Mouse (Mus musculus) retina, embryonic 14.5 days (tissue): ENCODE results near the gene Csrp2.

Experiments used
- DNase-seq: peaks from one replicate; pipeline ENCODE4 v3.0.0-alpha.2; 2015; ENCODE audit warnings: low spot score

Csrp2 gene

DNA sequence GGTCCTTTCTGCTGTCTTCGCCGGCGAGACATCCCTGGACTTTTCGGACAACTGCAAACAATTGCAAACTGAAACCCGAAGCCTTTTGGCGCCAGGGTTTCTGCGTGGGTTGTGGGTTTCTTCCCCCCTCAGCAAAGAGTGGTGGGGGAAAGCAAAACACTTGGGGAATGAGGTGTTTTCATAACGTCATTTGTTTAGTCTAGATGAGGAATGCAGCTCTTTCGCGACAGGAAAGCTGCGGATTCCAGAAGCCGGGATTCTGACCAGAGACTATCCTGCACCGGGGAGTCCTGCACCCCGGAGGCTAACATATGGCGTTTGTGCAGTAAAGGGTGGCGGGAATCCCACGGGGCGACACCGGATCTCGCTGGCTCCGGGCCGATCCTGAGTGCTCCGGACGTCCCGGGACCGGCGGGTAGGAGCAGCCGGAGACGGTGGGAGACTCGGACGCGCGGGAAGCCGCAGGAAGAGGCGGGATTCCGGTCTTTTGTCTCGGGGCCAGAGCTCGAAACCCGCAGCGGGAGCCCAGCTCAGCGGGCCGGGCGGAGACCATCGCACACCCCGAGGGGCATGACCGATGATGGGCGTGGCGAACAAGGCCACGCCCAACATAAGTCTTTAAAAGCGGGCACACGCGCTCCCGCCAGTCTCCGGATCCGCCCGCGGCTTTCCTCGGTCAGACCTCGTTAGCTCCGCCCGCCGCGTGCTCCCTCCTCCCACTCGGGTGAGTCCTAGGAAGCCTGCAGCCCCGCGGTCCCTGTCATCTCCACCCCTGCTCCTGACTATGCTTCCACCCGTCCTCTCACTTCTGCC lies at the start of gene Csrp2:
Gene Csrp2, plus strand, starts transcription at position 259 of the 813 bp plus-strand sequence.
- DNase-seq = peak; percentile 98

DNA sequence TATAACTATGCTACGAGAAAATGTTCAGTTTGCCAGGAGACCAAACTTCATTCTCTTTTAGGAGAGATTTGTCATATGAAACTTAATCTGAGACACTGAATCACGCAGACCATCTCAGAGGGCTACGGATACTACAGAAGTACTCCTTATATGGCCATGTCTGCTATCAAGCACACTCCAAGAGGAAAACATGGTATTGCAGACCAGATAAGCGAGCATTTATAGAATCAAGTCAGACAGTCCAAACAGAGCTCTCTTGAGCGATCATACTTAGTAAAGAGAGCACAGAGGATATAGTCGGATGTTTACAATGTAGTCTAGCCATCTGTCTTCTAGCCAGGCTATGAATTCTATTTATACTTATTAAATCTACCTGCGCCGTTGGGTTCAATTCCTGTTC lies 44.7 kb upstream of the Csrp2 start:
- DNase-seq = no peak

DNA sequence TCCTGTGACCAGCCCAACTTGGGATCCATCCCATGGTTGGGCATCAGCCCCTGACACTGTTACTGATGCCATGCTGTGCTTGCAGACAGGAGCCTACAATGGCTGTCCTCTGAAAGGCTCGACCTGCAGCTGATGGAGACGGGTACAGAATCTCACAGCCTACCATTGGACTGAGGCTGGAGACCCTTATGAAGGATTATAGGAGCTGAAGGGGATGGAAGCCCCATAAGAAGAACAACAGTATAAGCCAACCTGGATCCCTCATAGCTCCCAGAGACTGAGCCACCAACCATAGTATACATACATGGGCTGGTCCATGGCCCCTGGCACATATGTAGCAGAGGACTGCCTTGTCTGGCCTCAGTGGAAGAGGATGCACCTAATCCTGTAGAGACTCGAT lies 42.6 kb upstream of the Csrp2 start:
- DNase-seq = no peak

- no peak for DNase-seq
Measured at GRCm38 (mm10) chr10:110877851-110878250, 41.7 kb upstream of the Csrp2 start.

- DNase-seq = peak; percentile 12
Measured at GRCm38 (mm10) chr10:110878641-110879040, 40.9 kb upstream of the Csrp2 start.

- peak; percentile 9 for DNase-seq
Measured at GRCm38 (mm10) chr10:110879426-110880066, 40.0 kb upstream of the Csrp2 start.

GRCm38 (mm10) chr10:110881346-110881745 lies 38.2 kb upstream of the Csrp2 start:
- no peak for DNase-seq

DNA sequence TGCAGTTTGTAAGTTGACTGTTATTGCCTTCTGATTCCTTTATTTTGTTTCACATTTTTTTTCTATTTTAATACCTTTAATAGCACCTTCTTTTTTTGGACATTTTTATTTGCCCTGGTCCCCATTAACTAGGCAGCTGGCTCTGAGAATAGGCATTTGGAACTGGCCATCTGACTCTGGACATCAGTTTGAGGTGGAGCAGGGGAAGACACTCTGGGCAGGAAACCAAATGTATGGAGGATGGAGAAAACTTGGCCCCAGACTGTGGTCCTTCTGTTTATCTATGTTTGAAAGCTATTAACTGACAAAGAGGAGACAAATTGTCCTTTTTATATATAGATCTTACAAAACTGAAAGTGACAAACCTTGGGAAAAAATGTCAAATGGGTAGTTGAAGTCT lies 36.9 kb upstream of the Csrp2 start:
- DNase-seq = no peak

- DNase-seq = no peak
Measured at GRCm38 (mm10) chr10:110890656-110891272, 28.8 kb upstream of the Csrp2 start.

- DNase-seq = no peak
Measured at GRCm38 (mm10) chr10:110899744-110900501, 19.7 kb upstream of the Csrp2 start.

DNA sequence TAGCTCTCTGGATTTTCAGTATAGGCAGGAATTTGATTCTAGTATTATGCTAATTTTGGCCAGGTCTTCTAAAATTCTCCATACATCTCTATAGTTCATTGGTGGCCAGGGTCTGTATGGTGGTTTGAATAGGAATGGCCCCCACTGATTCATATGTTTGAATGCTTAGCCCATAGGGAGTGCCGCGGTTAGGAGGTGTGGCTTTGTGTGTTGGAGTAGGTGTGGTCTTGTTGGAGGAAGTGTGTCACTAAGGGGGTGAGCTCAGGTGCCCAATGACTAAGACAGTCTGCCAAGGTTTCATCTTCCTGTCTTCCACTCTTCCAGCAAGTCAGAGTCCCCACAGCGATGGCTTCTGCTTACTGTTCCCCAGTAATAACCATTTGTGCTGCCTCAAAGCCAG lies 15.7 kb upstream of the Csrp2 start:
- no peak for DNase-seq

DNA sequence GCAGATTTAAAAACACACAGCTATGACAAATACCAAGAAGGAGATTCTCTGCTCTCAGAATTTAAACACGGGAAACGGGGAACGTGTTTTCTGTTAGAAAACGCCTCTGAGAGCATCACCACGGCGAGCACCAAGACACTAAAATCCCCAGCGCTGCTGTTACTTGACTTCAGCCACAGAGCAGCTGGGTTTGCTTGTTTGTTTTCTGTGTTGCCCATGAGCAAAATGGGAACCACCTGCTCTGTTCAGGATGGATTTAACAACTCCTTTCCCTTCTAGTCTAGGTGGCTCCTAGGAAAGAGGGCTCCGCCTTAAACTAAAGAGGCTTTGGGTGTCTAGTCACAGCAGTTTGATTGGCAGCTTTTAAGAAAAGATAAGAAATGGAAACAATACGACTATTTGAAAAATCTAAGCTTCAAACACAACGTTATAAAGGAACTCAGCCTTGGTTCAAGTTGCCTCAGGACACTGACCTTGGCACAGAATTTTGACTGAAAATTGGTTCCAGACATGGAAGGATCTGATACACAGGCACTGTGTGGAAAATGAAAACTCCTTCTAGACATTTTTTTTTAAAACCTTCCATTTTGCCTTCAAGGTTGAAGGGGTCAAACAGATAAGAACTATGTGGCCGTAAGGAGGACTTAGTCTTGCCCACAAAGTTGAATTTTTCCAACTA lies 2.8 kb upstream of the Csrp2 start:
- DNase-seq = no peak

- DNase-seq = no peak
Measured at GRCm38 (mm10) chr10:110917521-110917920, 2.1 kb upstream of the Csrp2 start.

DNA sequence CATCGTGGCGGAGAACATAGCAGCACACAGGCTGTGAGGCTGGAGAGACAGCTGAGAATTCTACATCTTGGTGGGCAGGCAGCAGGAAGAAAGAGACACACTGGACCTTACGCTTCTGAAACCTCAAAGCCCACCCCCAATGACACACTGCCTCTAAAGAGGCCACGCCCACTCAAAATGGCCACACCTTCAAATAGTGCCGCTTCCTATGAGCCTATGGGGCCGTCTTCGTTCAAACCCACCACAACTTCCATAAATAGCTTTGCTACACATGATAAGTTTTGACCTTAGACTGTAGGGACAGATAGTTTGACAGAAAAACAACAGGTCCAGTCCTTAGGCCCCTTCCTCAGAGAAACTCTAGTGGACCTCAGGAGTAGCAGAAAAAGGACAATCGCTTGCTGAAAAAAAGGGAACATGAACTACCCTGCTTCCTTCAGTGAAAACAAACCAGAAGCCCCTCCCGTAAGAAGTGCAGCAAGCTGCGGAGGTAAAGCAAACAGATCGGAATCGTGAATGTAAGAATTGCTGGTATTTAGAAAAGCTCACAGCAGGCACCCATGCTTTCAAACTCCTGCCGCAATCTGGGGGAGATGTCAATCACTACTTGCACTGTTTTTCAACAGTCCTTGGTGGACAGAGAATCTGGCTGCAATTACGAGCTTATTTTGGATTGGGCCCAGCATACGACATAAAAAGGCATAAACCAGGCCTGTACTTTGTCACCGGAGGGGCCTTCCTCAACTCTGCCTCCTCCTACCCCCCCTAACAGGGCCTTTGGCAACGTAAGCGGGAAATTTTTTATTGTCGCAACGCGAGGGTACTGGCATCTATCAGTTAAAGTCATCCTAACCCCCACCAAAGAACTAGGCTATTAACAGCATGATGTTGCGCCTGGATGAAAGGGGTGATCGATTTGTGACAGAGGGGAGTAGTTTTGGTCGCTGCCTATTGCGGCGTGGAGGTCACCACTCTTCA lies 886 bp upstream of the Csrp2 start:
- DNase-seq = peak; percentile 56

- peak; percentile 62 for DNase-seq
Measured at GRCm38 (mm10) chr10:110920368-110920950, 870 bp downstream of the Csrp2 start.

GRCm38 (mm10) chr10:110921890-110922289 lies 2.3 kb downstream of the Csrp2 start:
- no peak for DNase-seq

GRCm38 (mm10) chr10:110922612-110923011 lies 3.0 kb downstream of the Csrp2 start:
- no peak for DNase-seq

GRCm38 (mm10) chr10:110927491-110927890 lies 7.9 kb downstream of the Csrp2 start:
- DNase-seq = no peak

DNA sequence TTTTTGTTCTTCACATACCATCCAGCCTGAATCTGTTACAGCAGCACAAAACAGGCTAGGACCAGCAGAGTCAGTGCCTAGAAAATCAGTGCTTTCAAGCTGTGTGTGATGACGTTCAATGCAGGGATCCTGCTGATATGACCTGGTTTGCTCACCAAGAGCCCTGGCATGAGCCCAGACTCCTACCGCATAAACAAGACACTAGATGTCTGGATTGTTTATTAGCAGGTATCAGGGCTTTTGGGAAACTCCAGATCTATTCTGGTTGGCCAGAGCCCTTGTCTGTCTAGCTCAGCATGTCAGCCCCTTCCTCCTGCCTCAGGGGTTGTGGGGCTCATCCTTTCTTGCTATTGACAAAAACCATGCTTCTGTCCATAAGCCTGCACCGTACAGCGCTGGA lies 10.2 kb downstream of the Csrp2 start:
- DNase-seq = peak; percentile 53
